Mouse (Mus musculus) adrenal gland, adult 8-10 months (tissue): Measurements from ENCODE around the gene Olfr794. TPM values are rescaled to one million over a fixed set of nuclear protein-coding genes. Genes with fewer than 3 reads are reported as not detected.

Experiments
- DNase-seq: peaks from one replicate; pipeline ENCODE4 v3.0.0; 2022
- microRNA-seq, 2 experiments: library from miRNA; unstranded; fragments of <30 nt; microRNA quantifications; one replicate each; pipeline ENCODE4 v1.2.0; 2022
- total RNA-seq, 4 experiments: library from RNA; stranded (reverse); gene quantifications; 2 replicates each; pipeline ENCODE4 v1.2.4; 2022

The Olfr794 gene
- total RNA-seq, result not detected

GRCm38 (mm10) chr10:129567355-129567754 is at the start of gene Olfr794:
Gene Olfr794, plus strand, starts transcription at chr10:129567655.
- DNase-seq, result no peak

DNA sequence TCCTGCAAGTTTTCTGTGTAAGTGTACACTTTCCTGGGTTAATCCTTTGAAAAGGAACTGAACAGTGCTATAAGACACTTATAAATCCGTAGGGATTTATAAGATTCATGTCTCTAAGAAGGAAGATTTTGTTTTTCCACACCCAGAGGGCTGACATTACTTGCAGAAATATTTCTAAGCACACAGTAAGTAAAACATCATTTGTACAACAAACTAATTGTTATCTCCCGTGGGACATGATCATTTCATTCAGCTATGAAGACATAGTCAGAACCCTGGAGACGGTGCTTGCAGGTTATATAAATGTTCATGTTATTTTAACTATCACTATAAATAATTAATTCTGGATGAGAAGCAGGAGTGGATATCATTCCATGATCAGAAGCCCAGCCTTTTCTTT is 46.0 kb upstream of the Olfr794 start, which contains the start of gene Olfr791:
Gene Olfr791 (plus strand): TSS at position 301 of the 400 bp plus-strand sequence.
- no peak for DNase-seq

- no peak for DNase-seq
Measured at GRCm38 (mm10) chr10:129538862-129539261, 28.6 kb upstream of the Olfr794 start, which contains the start of gene Olfr792. Gene Olfr792, plus strand, starts transcription at chr10:129539162.

DNA sequence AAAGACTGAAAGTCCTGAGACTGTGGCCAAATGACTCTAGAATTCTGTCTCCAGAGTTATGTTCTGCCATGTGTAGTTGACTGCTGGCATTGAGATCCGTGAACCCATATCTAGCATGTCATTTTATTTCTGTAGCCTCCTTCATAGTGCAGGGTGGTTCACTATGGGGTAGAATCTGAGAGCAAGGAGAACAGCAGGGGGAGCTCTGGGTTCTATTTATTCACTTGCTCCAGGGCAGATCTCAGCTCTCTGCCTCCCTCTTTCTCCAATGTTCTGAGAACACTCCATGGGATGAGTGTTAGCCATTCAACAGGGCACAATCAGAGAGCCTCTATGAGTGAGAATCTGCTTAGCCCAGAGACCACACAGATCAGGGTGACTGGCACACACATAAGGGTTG is 18.1 kb upstream of the Olfr794 start:
- no peak for DNase-seq

- no peak for DNase-seq
Measured at GRCm38 (mm10) chr10:129577066-129577465, 9.6 kb downstream of the Olfr794 start.

DNA sequence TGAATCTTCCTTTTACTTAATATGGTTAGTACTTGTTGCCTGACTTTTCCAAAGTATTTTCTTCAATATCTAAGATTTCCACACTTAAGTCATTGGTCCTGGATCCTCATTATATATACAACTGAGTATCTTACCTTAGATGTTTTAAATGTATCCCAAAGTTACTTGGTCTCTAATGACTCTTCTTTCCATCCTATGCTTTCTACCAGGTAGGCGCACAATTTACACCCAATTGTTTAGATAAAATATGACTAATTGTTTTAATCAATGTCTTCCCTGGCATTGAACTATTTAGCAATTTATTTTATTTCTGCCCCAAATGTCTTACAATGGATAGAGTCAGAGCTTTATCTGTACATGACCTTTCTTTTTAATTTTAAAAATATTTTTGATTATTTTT is 45.0 kb downstream of the Olfr794 start, which contains the start of gene Olfr796:
Gene Olfr796 (minus strand): TSS at position 101 of the 400 bp plus-strand sequence.
- no peak for DNase-seq

DNA sequence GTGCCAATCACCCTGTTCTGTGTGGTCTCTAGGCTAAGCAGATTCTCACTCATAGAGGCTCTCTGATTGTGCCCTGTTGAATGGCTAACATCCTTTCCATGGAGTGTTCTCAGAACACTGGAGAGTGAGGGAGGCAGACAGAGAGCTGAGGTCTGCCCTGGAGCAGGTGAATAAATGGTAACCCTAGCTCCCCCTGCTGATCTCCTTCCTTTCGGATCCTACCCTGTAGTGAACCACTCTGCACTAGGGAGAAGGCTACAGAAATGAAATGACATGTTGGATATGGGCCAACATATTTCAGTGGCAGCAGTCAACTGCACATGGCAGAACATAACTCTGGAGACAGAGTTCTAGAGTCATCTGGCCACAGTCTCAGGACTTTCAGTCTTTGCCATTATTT is 54.3 kb downstream of the Olfr794 start:
- DNase-seq, result no peak

Small RNAs within 50 kb of the gene (microRNA-seq; reads per million reads assigned to microRNA genes)
- 0 reads per million in 2 experiments for gene Gm23252

Other genes with a start within 250 kb of the Olfr794 start
- not detected for gene Olfr780, start 249.5 kb upstream of the Olfr794 start, total RNA-seq
- not detected for gene Olfr781, start 238.8 kb upstream of the Olfr794 start, total RNA-seq
- not detected for gene Olfr782, start 218.8 kb upstream of the Olfr794 start, total RNA-seq
- gene Olfr784, start 183.6 kb upstream of the Olfr794 start, total RNA-seq, result not detected
- not detected for gene Olfr785, start 162.2 kb upstream of the Olfr794 start, total RNA-seq
- not detected for gene Olfr786, start 140.3 kb upstream of the Olfr794 start, total RNA-seq
- gene Olfr787, start 105.8 kb upstream of the Olfr794 start, total RNA-seq, result not detected
- not detected for gene Olfr788, start 96.7 kb upstream of the Olfr794 start, total RNA-seq
- gene Olfr789, start 82.9 kb upstream of the Olfr794 start, total RNA-seq, result not detected
- gene Olfr790, start 69.2 kb upstream of the Olfr794 start, total RNA-seq, result not detected
- gene Olfr791, start 45.9 kb upstream of the Olfr794 start, total RNA-seq, result not detected
- not detected for gene Olfr792, start 28.5 kb upstream of the Olfr794 start, total RNA-seq
- gene Olfr796, start 44.9 kb downstream of the Olfr794 start, total RNA-seq, result not detected
- not detected for gene Olfr798, start 60.3 kb downstream of the Olfr794 start, total RNA-seq
- not detected for gene Olfr799, start 69.8 kb downstream of the Olfr794 start, total RNA-seq
- not detected for gene Olfr800, start 90.0 kb downstream of the Olfr794 start, total RNA-seq
- gene Olfr801, start 106.2 kb downstream of the Olfr794 start, total RNA-seq, result not detected
- gene Olfr802, start 120.5 kb downstream of the Olfr794 start, total RNA-seq, result not detected
- gene Olfr803, start 126.6 kb downstream of the Olfr794 start, total RNA-seq, result not detected
- not detected for gene Olfr804, start 135.6 kb downstream of the Olfr794 start, total RNA-seq
- not detected for gene Olfr805, start 161.7 kb downstream of the Olfr794 start, total RNA-seq
- gene Olfr806, start 174.3 kb downstream of the Olfr794 start, total RNA-seq, result not detected
- gene Olfr807, start 190.1 kb downstream of the Olfr794 start, total RNA-seq, result not detected
- not detected for gene Olfr808, start 197.8 kb downstream of the Olfr794 start, total RNA-seq
- gene Olfr809, start 207.0 kb downstream of the Olfr794 start, total RNA-seq, result not detected
- gene Olfr810, start 227.3 kb downstream of the Olfr794 start, total RNA-seq, result not detected
- not detected for gene Olfr811, start 236.7 kb downstream of the Olfr794 start, total RNA-seq